Mouse (Mus musculus) kidney, postnatal 0 days (tissue): ENCODE measurements around the gene Pld5. TPM values are rescaled to one million over a fixed set of nuclear protein-coding genes. Genes with fewer than 3 reads are reported as not detected.

Experiments used
- ATAC-seq: fragments of 200-750 bp; cut with Nextera tagmentation; replicated peaks from 2 replicates; pipeline ENCODE4 v1.8.0; 2017; ENCODE audit warnings: low read depth, moderate number of reproducible peaks, moderate TSS enrichment, moderate library complexity; ENCODE audit not compliant: low FRiP score
- DNase-seq: peaks from one replicate; pipeline ENCODE4 v3.0.0-alpha.2; 2016; ENCODE audit warnings: low spot score
- H3K27ac ChIP-seq: fragments of 300-500 bp; sonication (generic); 2 replicates; pipeline ENCODE4 v1.5.1; 2014; ENCODE audit warnings: mild to moderate bottlenecking
- H3K27me3 ChIP-seq: fragments of 300-500 bp; sonication (generic); 2 replicates; pipeline ENCODE4 v1.6.1; 2014; ENCODE audit warnings: low read length, mixed read lengths; ENCODE audit not compliant: insufficient read depth
- H3K36me3 ChIP-seq: fragments of 300-500 bp; sonication (generic); 2 replicates; pipeline ENCODE4 v1.6.1; 2014; ENCODE audit warnings: low read length, mixed read lengths; ENCODE audit not compliant: insufficient read depth
- H3K4me1 ChIP-seq: fragments of 300-500 bp; sonication (generic); replicated peaks from 2 replicates; pipeline ENCODE4 v1.6.1; 2014; ENCODE audit warnings: antibody characterized with exemption, low read length, mixed read lengths; ENCODE audit not compliant: insufficient read depth
- H3K4me2 ChIP-seq: fragments of 300-500 bp; sonication (generic); 2 replicates; pipeline ENCODE4 v1.6.1; 2014; ENCODE audit warnings: mild to moderate bottlenecking, low read length, moderate library complexity, mixed read lengths
- H3K4me3 ChIP-seq: fragments of 300-500 bp; sonication (generic); replicated peaks from 2 replicates; pipeline ENCODE4 v1.5.1; 2014; ENCODE audit warnings: low read depth, low read length
- H3K9ac ChIP-seq: fragments of 300-500 bp; sonication (generic); 2 replicates; pipeline ENCODE4 v1.6.1; 2014; ENCODE audit warnings: low read depth, low read length
- H3K9me3 ChIP-seq: fragments of 300-500 bp; sonication (generic); replicated peaks from 2 replicates; pipeline ENCODE4 v1.6.1; 2016; ENCODE audit warnings: low read length, inconsistent platforms, mixed read lengths
- CTCF ChIP-seq: IDR thresholded peaks from 2 replicates; pipeline ENCODE4 v1.5.1; 2016; ENCODE audit warnings: antibody characterized with exemption, low read depth, mild to moderate bottlenecking, moderate library complexity
- WGBS: fragments of 180-500 bp; shearing (Covaris S2); extraction: QIAGEN DNeasy Blood & Tissue Kit; methylation state at CpG from one replicate; pipeline ENCODE4 v1.1.7; 2014; 5-methylcytosine and 5-hydroxymethylcytosine counted together
- polyA plus RNA-seq: library from polyadenylated mRNA; unstranded; fragments of >200 nt; fragmentation: Nextera tagmentation; extraction: Ambion mirVana; gene quantifications from 2 replicates; pipeline ENCODE4 v1.2.1, GENCODE M21; 2015

Pld5 gene
- polyA plus RNA-seq, 1 experiment from 2014 or later = 0.51 TPM

DNA sequence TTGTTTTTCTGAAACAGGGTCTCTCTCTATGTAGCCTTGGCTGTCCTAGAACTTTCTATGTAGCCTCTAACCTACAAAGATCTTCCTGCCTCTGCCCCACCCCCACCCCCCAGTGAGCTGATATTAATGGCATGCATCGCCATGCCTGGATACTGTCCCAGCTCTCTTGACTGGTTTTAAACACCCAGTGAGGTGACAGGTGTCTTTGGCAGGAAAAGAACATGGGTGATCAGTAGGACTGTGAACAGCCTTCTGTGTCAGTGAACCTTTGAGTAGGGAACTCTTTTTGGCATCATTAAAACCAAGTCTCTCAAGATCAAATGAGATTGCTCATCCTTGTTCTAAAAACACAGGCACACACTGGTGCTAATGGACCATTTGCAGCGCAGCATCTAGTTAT is 313.3 kb downstream of the Pld5 start:
- no peaks in the 10 kb centered on the region for H3K4me1 ChIP-seq
- no peak overlapping the region for H3K9ac ChIP-seq
- H3K4me3 ChIP-seq = no peak overlapping the region
- H3K36me3 ChIP-seq = no peaks in the 10 kb centered on the region
- no peak overlapping the region for H3K4me2 ChIP-seq
- no peaks in the 10 kb centered on the region for H3K27me3 ChIP-seq
- no peak overlapping the region for H3K27ac ChIP-seq
- no peak for TF ChIP-seq CTCF
- WGBS = 87% methylated on average over 2 of the region's 2 CpGs
- DNase-seq (no peak), ATAC-seq (no peak)
- H3K9me3 ChIP-seq = no peaks in the 10 kb centered on the region

DNA sequence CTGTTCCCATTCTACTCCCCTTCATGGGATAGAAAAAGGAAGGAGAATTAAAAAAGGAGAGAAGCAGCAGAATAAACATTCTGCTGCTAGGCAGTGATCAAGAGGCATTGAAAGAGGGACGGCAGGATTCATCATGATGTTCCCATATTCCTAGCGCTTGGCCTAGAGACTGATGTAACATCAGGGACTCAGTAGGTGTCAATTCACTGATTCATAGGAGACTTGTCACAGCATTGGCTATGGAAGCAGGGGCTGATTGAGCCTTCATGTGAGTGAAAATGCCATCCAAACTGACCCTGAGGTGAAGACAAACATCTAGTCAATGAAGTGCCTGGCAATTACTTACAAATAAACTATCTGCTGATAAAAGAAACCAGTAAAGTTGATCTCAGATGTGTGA is 324.3 kb downstream of the Pld5 start:
- Histone ChIP-seq H3K36me3 (no peaks in the 10 kb centered on the region), H3K4me1 (no peaks in the 10 kb centered on the region), H3K27ac (no peak overlapping the region), H3K9ac (no peak overlapping the region), H3K27me3 (no peaks in the 10 kb centered on the region), H3K4me3 (no peak overlapping the region), H3K4me2 (no peak overlapping the region), H3K9me3 (no peaks in the 10 kb centered on the region)
- ATAC-seq = no peak
- TF ChIP-seq CTCF = no peak
- 87% methylated on average over 2 of the region's 2 CpGs for WGBS
- DNase-seq = no peak

DNA sequence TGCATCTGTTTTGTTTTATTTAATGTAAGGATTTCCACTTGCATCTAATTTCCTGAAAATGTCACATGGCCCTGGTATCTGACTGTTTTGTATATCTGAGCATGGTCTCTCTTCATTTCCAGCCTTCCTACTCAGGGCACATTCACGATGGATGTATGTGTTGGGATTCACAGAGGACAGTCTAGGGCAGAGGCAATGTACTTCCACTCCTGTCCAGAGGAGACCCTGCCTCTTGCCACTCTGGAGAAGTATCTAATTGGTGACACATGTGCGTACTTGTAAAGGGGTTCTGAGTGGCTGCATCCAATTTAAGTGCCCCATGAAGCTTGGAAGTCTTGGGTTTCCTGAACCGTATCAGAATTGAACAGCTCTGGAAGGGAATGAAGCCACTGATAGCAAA is 324.7 kb downstream of the Pld5 start:
- Histone ChIP-seq H3K4me3 (no peak overlapping the region), H3K9me3 (no peaks in the 10 kb centered on the region), H3K27me3 (no peaks in the 10 kb centered on the region), H3K36me3 (no peaks in the 10 kb centered on the region), H3K9ac (no peak overlapping the region), H3K4me1 (no peaks in the 10 kb centered on the region), H3K4me2 (no peak overlapping the region), H3K27ac (no peak overlapping the region)
- ATAC-seq = no peak
- DNase-seq = no peak
- TF ChIP-seq CTCF = no peak
- WGBS = 58% methylated on average over 3 of the region's 3 CpGs

DNA sequence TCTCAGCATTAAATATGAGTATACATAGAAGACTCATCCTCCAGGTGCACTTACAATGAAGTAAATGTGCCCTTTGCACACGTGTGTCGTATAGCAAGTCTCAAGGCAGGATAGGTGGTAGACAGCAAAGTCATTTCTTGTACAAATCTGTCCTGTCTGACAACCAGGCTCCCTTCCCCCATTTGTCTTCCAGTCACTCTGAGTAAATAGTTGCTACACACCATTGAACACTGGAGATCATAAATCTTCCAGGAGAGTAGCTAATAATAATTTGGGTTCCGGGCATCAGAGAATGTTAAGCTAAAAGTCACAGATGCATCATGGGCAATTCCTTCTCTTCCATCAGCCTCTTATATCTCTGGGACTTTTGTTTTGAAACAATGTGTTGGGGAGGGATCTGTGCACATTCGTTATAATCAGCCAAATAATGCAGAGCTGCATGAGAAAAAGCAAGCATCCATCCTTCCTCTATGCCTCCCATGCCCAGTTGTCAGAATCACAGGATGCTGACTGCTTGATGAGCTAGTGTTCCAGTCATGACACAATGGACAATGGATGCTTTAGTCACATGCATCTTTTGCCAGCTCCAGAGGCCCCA is 328.3 kb downstream of the Pld5 start:
- H3K4me2 ChIP-seq = no peak overlapping the region
- H3K4me3 ChIP-seq = no peak overlapping the region
- no peak overlapping the region for H3K27ac ChIP-seq
- H3K4me1 ChIP-seq = no peaks in the 10 kb centered on the region
- no peaks in the 10 kb centered on the region for H3K9me3 ChIP-seq
- ATAC-seq = no peak
- H3K9ac ChIP-seq = no peak overlapping the region
- no peaks in the 10 kb centered on the region for H3K27me3 ChIP-seq
- peak; percentile 17 for DNase-seq
- no peaks in the 10 kb centered on the region for H3K36me3 ChIP-seq
- no peak for TF ChIP-seq CTCF
- WGBS = 15% methylated on average over 4 of the region's 4 CpGs

DNA sequence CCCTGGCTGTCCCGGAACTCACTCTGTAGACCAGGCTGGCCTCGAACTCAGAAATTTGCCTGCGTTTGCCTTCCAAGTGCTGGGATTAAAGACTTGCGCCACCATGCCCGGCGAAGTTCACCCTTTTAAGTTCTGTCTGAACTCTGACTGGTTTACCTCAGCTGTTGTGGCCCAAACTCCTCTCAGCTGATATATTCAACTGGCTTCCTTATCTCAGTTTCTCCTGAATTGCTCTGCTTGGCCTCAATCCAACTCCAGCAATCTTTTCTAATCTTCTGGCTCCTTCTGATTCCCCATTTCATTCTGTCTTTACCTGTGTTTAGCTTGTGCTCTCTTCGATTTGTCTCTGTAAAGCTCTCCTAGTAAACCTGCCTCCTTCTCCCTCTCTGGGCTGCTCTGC is 331.9 kb downstream of the Pld5 start:
- Histone ChIP-seq H3K9ac (no peak overlapping the region), H3K27ac (no peak overlapping the region), H3K9me3 (no peaks in the 10 kb centered on the region), H3K36me3 (no peaks in the 10 kb centered on the region), H3K4me2 (no peak overlapping the region), H3K4me3 (no peak overlapping the region), H3K4me1 (no peaks in the 10 kb centered on the region), H3K27me3 (no peaks in the 10 kb centered on the region)
- DNase-seq (no peak), ATAC-seq (no peak)
- TF ChIP-seq CTCF = no peak
- 89% methylated on average over 7 of the region's 7 CpGs for WGBS

DNA sequence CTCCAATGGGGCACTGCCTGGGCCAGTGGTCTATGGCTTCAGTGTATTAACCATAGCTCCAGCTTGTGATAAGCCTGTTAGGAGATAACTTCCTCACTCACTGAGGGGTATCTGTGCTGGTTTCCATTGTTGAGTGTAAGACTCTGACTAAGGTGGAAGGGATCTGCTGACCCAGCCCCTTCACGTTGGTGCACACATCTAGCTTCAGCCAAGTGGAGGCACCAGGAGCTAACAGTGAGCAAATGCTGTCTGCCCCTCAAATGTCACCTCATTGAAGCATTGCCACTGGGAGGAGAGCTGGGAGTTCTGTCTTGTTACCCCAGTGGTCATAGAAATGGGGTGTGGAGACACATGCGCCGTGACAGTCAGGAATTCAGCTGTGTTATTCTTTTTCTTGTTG is 336.4 kb downstream of the Pld5 start:
- H3K4me2 ChIP-seq = no peak overlapping the region
- no peak for TF ChIP-seq CTCF
- no peak overlapping the region for H3K4me3 ChIP-seq
- no peak for DNase-seq
- no peaks in the 10 kb centered on the region for H3K36me3 ChIP-seq
- 86% methylated on average over 3 of the region's 3 CpGs for WGBS
- no peaks in the 10 kb centered on the region for H3K9me3 ChIP-seq
- H3K27me3 ChIP-seq = no peaks in the 10 kb centered on the region
- H3K4me1 ChIP-seq = no peaks in the 10 kb centered on the region
- H3K27ac ChIP-seq = no peak overlapping the region
- no peak for ATAC-seq
- no peak overlapping the region for H3K9ac ChIP-seq

DNA sequence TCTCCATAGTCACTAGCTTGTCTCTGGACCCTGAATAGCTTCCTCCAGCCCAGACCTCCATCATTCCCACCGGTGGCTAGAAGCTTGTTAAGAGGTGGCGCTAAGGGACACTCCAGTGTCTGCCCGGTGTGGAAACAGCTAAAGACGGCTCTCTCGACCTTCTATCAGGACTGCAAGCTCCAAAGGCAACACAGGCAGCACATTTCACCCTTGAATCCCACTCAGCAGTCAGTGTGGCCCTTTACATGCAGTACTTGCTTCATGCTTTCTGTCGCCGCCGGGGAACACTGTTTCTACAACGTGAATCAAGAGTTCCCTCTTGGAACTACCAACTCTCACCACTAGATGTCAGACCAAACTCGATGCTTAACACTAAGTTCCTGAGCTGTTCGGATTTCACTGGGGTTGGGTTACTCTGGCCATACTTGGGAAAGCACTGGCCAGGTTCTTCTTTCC is 338.8 kb downstream of the Pld5 start:
- H3K9ac ChIP-seq = no peak overlapping the region
- 7% methylated on average over 11 of the region's 11 CpGs for WGBS

More for the DNA sequence above, 338.8 kb downstream of the Pld5 start:
- ATAC-seq (peak; percentile 84), DNase-seq (peak; percentile 90)
- peak; percentile 94 for TF ChIP-seq CTCF
- Histone ChIP-seq H3K36me3 (no peaks in the 10 kb centered on the region), H3K4me1 (no peaks in the 10 kb centered on the region), H3K4me2 (peak overlapping the region; percentile 38), H3K9me3 (no peaks in the 10 kb centered on the region), H3K27me3 (no peaks in the 10 kb centered on the region), H3K27ac (no peak overlapping the region), H3K4me3 (no peak overlapping the region)
